Mouse (Mus musculus) left cerebral cortex, adult 11 months (tissue): ENCODE measurements at regions not wholly inside any gene's neighbourhood (a gene's known extent, or its start where the extent isn't known, plus 50 kb on each side); places are given as distances from the start of the nearest gene placed in this dataset.
"Not testable (repeated sequence)": the region's sequence is repeated elsewhere in the genome, so short reads cannot be mapped to it uniquely, and the experiment has no call there.

Experiments
- DNase-seq: peaks from one replicate; pipeline ENCODE4 v3.0.0; 2022; ENCODE audit warnings: low spot score

DNA sequence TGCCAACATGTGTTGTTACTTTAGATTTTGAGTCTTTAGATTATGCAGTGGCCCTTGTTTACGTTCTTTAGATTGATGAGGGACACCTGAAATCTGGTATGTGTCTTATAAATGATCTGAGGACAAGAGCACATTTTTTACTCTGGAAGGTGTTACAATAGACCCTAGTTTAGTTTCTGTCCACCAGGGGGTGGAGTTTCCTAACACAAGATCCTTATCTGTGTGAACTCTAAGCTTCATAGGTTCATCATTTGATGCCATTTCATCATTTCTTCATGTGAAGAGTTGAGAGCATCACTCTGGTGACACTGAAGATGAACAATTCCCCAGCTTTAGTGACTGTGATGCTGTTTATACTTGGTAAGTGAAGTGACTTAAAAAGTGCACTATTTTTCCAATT is 825.5 kb downstream of the Dad1 start:
- not testable (repeated sequence) for DNase-seq

DNA sequence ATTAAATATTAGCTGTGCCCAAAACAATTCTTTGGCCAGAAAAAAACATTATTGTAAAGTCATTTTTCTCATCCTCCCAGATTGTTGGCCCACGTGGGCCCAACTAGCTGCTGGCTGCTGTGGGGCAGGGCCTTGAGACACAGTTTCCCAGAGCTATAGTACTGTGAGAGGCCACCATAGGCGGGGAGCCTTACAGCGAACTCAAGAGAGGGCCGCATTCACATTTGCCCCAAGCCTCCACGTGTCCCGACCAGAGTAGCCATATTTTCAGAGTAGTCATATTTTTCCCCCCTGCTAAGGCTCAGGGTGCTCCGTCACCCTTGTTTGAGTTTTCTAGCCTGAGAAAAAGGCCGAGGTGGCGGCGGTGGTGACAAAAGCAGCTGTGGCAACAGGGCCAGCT is 826.3 kb downstream of the Dad1 start:
- not testable (repeated sequence) for DNase-seq

DNA sequence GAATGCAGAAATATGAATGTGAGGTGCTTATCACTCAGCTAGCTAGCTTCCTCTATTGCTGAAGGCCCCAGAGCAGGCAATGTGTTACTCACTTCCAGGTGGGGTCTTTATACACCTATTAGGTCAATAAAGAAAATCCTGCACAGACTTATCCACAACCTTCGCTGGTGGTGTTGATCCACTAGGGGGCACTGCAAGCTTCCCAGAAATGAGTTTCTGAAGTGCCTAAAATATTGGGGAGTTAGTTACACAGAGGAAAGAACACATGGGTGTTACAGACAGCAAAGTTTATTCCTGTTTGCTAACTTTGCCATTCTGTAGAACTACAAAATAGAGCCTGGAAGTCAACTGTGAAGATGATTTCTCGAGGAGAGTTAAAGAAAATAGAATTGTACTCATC is 836.9 kb downstream of the Dad1 start:
- DNase-seq: not testable (repeated sequence)

DNA sequence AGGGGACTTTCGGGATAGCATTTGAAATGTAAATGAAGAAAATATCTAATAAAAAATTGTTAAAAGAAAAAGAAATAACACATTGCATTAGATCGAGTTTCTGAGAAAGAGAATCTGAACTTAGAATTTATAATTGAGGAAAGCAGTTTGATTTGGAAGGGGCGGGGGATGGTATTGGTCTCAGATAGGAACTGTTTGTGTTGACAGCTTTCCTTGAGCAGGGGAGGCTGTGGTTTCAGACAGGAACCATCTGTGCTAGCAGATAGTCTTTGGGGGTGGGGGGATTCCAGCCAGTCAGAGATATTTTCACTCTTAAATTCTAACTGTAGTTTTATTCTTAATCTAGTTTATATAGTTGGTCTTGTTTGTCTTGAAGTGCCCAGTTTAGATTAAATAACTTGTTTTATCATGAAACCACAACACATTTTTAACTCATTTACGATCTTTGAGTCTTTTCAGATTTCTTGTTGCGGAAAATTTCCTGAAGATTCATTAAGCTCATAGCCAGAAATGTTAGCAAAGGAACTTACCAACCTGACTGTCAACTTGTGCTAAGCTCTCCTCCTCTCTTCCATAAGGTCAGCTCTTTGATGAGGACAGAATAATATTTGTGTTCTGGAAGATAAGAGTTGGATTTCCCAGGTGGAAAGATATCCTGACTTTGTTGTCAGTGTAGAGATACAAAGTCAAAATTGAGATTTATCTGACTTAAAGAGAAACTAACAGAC is 846.2 kb downstream of the Dad1 start:
- DNase-seq: not testable (repeated sequence)

DNA sequence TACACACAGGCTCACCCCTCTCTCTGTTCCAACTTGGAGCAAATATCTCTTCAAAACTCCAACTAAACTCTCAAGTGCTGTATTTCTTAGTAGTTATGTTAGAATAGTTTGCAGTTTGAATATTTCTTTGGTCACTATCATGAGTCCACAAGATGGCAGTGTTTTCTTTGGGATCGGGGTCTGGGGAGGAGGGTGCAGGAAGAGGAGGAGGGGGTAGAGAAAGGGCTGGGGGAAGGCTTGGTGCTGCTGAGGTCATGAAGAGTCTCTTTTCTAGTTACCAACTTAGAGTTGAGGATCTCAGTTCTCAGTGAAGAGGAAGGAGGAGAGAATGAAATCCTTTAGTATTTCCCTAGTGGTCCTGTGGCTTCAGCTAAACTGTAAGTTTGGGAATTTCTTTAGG is 863.6 kb downstream of the Dad1 start:
- DNase-seq: not testable (repeated sequence)

DNA sequence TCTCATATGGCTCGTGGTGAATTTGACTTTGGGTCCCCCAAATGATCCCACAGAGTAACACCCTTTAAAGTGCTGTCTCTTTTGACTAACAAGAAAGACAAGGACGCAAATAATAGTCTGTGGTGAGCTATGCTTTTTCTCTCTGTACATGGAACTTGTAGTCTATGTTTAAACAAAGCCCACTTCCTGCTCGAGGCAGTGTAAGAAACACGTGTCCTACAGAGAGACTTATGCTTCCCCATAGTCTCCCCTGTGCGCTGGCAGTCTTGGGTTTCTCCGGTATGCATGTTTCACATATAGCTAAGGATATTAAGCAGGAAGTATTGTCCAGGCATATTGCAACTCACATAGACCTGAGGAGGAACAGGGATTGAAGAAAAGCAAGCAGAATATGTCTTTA is 879.0 kb upstream of the Olfr1507 start:
- DNase-seq: not testable (repeated sequence)

DNA sequence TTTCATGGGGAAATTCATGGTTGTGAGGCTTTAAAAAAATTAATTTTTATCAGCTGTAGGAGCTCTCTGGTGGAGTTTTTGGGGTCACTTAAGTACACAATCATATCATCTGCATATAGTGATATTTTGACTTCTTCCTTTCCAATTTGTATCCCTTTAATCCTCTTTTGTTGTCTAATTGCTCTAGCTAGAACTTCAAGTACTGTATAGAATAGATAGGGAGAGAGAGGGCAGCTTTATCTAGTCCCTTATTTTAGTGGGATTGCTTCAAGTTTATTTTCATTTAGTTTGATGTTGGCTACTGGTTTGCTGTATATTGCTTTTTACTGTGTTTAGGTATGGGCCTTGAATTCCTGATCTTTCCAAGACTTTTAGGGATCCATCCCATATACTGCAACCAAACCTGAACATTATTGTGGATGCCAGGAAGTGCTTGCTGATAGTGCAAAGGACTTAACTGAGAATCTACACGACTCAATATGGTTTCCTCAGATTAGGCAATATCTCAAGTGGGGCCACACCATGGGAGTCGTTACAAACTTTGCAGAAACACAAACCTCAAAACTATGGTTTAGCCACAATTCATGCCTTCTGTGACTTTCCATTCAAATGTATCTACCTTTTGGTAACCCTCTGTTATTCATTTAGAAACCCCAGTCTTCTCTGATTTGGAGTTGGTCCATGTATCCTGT is 878.4 kb upstream of the Olfr1507 start:
- DNase-seq: not testable (repeated sequence)

DNA sequence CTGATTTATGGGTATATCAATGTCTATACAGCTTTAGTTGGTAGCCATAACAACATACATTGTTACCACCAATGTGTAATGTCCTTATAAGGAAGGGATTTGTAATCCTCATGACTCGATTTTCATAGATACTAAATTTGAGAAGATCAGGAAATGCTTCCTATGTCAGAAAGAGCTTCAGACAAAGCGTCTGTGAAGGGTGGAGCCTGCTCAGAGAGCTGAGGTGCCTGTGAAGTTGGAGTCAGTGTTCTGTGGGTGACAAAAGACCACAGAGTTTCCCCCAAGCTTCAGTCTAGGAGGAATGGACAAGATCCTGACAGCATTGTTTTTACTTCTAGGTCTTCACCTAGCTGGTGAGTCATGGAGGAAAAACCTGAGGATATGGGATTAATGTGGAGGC is 874.2 kb upstream of the Olfr1507 start:
- no peak for DNase-seq

DNA sequence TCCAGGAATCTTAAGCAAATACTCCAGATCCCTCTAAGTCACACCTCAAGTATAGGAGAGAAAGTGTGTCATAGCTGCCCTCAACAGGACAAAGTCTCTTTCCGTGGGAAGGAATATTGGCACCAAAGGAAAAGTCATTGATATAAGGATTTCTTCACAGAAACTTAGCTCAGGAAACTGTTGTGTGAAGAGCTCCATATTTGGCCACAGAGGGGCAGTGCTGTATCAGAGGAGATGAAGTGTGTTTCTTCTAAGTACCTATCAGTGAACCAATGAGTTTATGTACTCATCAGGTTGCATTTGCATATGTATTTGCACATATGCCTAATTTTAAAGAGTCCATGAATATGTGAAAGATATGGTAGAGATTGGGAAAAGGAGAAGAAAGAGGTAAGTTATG is 871.9 kb upstream of the Olfr1507 start:
- DNase-seq: not testable (repeated sequence)

DNA sequence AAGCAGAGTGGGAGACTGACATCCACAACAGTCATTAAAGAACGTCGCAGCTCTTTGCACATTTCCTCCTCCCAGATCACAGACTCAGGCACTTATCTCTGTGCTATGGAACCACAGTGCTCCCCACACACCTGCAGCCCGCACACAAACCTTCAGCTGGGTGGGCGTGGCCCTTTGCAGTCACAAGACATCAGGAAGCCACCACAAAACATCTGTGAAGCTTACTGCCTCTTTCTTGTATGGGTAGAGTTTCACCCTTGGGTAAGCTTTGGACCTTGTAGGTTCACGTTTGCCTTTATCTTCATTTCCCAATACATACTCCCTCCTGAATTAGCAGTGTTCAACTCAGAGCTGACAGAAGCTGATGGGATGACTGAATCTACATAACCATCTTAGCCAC is 868.4 kb upstream of the Olfr1507 start:
- DNase-seq: not testable (repeated sequence)

DNA sequence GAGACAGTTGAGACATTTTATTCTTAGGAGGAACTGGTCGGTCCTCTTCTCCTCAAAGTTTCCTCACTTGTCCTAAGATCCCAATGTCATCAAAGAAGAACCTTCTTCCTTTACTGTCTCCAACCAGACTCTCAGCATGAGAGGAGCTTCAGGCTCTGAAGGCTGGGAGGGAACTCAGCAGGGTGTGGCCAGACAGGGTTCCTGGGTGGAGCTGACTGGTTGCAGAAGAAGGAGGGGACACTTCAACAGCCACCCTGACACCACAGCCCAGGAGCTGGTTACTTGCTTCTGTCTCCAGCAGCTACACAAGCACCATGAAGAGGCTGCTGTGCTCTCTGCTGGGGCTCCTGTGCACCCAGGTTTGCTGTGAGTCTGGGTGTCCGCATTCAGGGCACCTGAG is 866.5 kb upstream of the Olfr1507 start:
- not testable (repeated sequence) for DNase-seq

DNA sequence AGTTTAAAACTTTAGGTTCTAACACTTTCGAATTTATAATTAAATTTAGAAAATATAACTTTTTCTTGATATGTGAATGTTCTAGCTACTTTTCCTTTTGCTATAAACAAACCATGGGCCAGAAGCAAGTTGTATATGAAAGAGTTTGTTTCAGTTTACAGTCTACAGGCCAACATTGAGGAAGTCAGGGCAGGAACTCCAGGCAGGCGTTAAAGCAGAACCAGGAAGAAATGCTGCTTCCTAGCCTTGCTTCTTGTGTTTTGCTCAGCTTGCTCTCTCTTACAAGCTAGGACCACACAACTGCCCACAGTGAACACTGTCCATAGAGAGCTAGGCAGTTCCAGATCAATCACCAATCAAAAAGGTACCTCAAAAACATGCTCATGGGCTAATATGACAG is 861.9 kb upstream of the Olfr1507 start:
- not testable (repeated sequence) for DNase-seq

DNA sequence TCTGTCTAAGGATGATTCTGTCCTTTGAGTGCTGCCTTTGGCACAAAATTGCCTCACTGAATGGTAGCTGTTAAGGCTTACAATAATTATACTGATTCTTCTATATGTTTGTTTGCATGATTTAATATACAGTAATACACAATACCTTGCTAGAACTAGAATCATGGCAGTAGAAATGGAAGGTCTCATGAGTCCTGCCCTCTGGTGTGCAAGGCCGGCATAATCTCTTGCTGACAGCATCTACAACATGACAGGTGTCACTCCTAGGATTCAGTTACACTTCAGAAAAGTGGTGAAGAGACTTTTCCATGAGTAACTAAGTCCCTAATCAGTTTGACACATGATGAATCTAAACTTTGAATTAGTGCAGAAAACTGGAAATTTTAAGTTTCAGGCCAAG is 861.2 kb upstream of the Olfr1507 start:
- DNase-seq: not testable (repeated sequence)

DNA sequence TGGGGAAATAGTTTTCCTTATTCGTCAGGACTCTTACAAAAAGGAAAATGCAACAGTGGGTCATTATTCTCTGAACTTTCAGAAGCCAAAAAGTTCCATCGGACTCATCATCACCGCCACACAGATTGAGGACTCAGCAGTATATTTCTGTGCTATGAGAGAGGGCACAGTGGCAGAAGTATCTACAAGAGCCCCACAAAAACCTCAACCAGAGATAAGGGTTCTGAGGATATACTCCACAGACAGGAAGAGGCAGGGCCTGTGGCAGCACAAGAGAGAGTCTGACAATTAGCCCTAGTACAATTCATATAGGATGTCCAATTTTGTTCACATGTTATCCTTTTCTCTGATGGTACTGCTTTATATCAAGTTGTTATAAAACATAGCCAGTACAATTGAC is 855.9 kb upstream of the Olfr1507 start:
- DNase-seq: not testable (repeated sequence)

DNA sequence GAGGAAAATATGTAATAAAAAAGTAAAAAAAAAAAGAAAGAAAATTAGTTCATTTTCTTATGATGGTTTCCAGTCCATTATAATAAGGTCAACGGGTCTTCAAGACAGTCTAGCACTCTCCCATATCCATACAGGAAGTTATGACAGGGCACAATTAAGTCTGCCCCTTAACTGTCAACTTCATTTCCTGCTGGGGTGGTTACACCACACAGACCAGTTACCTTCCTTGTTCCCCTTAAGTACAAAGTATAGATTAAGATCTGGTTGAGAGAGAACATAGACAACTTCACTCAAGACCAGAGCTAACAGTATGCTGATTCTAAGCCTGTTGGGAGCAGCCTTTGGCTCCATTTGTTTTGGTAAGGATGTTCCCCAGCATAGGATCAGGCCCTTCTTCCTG is 855.2 kb upstream of the Olfr1507 start:
- DNase-seq: not testable (repeated sequence)

DNA sequence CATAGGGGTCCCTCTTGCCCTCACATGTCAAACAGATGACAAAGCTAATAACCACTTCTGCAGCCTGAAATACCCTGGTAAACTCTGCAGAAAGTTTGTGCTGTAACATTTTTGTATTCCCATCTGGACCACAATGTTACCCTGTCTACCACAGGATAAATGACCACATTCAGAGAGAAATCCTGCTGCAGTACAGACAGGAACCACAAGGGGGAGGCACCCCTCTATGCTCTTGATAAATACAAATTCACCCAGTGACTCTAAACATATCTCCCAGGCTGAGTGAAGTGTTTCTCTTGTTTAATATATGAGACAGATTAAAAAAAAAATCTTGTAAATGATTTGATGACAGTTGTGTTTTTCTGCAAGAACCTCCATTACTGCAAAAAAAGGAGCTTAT is 853.6 kb upstream of the Olfr1507 start:
- DNase-seq: not testable (repeated sequence)

DNA sequence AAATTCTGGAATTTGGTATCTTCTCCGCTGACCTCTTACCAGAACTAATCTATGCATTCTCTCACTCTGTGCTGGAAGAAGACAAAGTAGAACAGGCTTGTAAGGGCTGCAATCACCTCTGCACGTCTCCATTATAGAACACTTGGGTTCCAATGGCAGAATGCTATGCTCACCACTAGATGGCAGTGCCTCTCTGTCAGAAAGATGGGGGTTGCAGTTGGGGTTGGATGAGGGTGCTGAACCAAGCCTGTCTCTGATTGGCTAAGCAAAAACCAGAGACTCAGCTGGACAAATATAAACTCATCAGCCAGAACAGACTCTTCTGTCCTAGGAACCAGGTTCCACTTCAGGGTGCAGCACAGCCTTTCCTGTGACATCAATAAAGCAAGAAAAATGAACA is 850.0 kb upstream of the Olfr1507 start:
- not testable (repeated sequence) for DNase-seq

DNA sequence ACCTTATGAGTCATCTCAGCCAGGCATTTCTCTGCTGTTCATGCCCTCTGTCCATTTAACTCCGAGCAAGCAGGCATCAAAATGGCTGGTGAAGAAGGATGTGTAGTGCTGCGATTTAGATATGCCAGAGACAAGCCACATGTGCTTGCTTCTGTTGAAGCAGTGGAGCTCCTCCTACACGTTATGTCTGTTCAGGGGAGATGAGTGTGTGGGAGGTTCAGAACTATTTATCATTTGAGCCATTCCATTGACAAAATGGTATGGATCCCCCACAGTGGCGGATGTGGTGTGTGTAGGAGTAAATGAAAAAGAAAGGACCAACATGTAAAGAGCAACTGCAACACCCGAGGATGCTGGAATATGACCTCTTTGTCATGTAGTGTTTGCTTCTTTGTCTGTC is 848.3 kb upstream of the Olfr1507 start:
- not testable (repeated sequence) for DNase-seq

DNA sequence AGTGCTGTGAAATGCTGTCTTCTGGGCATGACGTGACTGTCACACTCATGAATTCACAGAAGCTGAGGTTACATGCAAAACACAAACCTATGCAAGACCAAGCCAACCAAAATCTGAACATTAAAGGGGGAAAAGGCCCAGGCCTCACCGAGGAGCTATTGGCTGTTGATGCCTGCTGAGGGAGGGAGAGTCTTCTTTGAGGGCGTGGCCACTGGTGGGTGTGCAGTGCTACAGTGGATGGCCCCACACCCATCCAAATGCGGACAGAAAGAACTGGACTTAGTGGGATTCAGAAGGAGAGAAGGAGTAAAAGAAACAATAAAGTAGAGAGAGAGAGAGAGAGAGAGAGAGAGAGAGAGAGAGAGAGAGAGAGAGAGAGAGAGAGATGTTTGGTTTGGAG is 843.6 kb upstream of the Olfr1507 start:
- DNase-seq: not testable (repeated sequence)

DNA sequence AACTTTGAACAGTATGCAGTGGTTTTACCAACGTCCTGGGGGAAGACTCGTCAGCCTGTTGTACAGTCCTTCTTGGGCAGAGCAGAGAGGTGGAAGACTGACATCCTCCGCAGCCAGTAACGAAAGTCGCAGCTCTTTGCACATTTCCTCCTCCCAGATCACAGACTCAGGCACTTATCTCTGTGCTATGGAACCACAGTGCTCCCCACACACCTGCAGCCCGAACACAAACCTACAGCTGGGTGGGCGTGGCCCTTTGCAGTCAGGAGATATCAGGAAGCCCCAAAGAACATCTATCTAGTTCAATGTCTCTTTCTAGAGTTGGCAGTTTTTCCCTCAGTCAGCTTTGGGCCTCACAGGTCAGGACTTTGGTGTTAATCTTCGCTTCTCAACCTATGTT is 841.9 kb upstream of the Olfr1507 start:
- not testable (repeated sequence) for DNase-seq

DNA sequence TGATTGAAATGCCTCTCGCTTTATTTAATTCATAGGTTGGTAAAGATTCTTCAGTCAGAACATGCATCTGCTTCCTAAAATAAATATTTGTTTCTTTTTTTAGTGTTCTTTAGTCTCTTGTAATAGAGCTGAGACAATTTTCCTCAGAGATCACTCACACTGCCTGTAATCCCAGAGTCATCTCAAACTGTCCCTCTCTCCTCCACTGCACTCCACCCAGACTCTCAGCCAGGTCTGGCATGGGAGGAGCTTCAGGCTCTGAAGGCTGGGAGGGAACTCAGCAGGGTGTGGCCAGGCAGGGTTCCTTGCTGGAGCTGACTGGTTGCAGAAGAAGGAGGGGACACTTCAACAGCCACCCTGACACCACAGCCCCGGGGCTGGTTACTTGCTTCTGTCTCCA is 841.2 kb upstream of the Olfr1507 start:
- not testable (repeated sequence) for DNase-seq

DNA sequence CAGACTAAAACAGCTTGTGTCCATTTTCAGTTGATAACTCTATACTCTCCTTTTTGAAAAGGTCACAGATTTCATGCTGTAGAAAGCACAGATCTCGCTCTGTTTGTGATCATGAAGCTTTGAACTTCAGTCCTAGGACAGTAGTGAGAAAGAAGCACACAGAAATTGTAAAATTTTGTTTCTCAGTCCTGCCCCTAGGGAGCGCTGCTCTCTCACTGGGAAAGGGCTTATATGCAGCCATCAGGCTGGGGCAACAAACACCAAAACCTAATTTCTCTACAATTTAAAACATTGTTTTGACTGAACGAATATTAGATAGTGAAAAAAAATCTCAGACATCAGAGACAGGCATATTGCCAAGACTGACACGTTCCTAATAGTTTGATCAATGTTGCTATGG is 838.9 kb upstream of the Olfr1507 start:
- not testable (repeated sequence) for DNase-seq

DNA sequence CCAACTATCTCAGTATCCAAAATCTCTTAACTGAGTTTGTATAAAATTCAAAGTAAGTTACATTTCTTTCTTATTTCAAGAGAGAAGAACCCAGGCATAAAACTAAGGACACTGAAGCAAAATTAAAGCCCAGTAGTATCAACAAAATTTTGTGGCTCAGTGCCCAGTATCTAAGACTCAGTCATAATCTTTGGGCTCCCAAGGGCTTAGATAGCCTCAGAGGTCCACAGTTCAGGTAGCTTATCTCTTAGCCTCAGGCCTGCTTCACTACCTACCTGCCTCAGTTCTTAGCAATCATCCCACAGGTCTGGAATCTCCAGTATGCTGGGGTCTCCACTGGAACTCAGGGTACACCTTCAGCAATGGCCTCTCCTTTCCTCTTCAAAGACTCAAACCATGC is 835.6 kb upstream of the Olfr1507 start:
- not testable (repeated sequence) for DNase-seq

DNA sequence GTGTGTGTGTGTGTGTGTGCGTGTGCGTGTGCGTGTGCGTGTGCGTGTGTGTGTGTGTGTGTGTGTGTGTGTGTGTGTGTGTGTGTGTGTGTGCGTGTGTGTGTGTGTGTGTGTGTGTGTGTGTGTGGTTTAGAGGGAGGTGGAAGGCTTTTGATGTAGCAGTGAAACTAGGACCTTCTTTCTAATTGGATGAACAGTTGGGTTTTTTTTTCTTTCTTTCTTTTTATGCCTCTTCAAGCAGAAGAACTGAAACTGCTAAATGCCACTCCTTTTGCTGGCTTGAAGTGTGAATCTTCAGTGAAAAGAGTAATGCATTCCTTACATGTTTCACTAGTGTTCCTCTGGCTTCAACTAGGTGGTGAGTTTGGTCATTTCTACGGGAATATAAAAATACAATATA is 828.8 kb upstream of the Olfr1507 start:
- not testable (repeated sequence) for DNase-seq
